Mouse (Mus musculus): ENCODE data around the gene Map1s.
A peak's percentile ranks its signal among the peaks of the same experiment; 100 is the strongest.
"Not testable (repeated sequence)": the region's sequence is repeated elsewhere in the genome, so short reads cannot be mapped to it uniquely, and the experiment has no call there.

Gene Map1s

GRCm38 (mm10) chr8:70878178-70878577 is 27.6 kb upstream of the Map1s start:
- DNase-seq (ENCODE audit: low spot score): no peak

DNA sequence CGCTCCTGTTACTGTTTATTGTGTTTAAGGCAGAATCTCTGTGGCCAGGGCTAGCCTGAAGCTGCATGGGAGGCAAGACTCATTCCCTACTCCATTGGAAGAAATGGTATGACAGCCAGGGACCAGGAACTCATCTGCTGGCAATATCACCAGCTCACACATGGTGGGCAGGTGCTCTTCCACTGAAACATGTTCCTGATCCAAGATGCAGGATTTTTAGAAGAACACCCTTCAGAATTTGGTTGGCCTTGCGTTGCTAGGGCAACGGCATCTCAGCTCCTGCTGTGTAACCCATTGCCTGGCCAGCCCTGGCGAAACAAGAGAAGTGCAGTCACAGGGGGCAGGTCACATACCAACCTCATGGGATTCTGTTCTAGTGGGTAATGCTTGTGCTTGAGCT is 26.2 kb upstream of the Map1s start:
- no peak for DNase-seq (ENCODE audit: low spot score)

DNA sequence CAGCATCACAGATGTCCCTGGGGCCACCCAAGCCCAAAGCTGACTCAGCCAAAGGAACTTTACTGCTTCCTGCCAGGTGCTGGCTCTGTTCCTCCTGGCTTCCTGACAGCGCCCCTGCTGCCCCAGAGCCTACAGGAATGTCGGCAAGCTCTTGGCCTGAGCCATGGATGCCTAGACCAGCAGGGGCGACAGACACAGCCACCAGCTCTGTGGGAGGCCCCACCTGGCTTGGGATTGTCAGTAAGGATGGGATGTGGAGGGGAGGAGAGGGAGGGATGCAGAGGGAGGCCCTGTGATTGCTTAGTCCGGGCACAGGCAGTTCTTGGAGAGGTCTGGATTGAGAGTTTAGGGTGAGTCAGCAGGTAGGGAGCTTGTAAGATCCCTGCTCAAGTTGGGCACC is 25.6 kb upstream of the Map1s start:
- no peak for DNase-seq (ENCODE audit: low spot score)

DNA sequence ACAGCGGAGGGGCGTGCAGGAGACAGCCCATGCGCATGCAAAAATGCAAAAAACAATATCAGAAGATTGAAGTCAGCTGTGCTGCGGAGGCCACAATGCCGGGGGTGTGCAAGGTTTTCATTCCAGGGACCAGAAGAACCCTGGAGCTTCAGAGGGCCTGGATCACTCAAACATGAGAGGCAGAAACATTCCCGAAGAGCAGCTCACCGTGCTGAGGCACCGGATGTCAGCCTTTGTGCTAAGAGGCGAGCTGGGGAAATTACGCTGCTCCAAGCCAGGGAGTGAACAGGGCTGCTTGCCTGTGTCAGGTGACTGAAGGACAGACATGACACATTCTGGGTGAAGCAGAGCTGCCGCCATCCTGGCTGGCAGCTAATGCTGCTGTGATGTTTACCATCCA is 25.2 kb upstream of the Map1s start:
- DNase-seq (ENCODE audit: low spot score): no peak

GRCm38 (mm10) chr8:70884186-70884585 is 21.5 kb upstream of the Map1s start:
- DNase-seq (ENCODE audit: low spot score): no peak

GRCm38 (mm10) chr8:70884683-70885082 is 21.0 kb upstream of the Map1s start:
- no peak for DNase-seq (ENCODE audit: low spot score)

DNA sequence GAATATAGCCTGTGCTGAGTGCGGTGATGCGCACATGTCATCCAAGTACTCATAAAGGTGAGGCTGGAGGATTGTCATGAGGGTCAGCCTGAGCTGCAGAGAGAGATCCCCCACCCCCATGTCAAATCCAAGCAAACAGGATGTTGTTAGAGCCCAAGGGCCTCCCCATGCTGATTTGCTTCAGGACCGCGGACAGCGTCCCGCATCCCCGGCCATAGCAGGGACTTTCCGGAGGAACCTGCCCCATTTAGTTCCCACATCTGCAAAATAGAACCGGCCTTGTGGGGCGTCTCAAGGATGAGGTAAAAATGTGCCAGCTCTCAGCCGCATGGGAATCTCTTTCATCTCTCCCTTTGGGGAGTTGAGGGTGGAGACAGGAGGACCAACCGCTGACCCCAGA is 20.1 kb upstream of the Map1s start:
- peak; percentile 60 for DNase-seq (ENCODE audit: low spot score)

GRCm38 (mm10) chr8:70887669-70888068 is 18.1 kb upstream of the Map1s start:
- peak; percentile 57 for DNase-seq (ENCODE audit: low spot score)

DNA sequence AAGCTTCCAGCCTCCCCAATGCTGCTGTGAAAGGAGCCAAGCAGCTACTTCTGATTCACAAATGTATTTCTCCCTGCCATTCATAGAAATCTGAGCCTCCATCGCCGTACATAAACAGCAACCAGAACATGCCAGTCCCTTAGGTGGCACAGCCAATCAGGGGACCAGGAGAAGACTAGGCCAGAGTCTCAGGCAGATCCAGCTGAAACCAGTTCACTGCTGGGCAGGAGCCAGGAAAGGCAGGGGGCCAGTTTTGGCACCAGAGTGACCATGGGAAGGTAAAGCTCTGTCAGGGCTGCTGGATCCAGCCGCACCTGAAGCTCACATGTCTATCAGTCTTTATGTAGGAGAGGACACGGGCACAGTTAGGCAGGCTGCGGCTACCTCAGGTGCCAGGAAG is 15.1 kb upstream of the Map1s start:
- no peak for DNase-seq (ENCODE audit: low spot score)

- peak; percentile 40 for DNase-seq (ENCODE audit: low spot score)
These were observed 14.4 kb upstream of the Map1s start for GRCm38 (mm10) chr8:70891356-70891755.

- peak; percentile 58 for DNase-seq (ENCODE audit: low spot score)
These were observed 13.5 kb upstream of the Map1s start, which contains the start of gene Slc5a5 for GRCm38 (mm10) chr8:70892022-70892895. TSS of gene Slc5a5 (minus strand) at chr8:70892757.

- peak; percentile 40 for DNase-seq (ENCODE audit: low spot score)
These were observed 12.7 kb upstream of the Map1s start for GRCm38 (mm10) chr8:70892896-70893655.

- peak; percentile 93 for DNase-seq (ENCODE audit: low spot score)
These were observed 11.9 kb upstream of the Map1s start for GRCm38 (mm10) chr8:70893656-70894384.

- DNase-seq (ENCODE audit: low spot score): no peak
These were observed 11.4 kb upstream of the Map1s start for GRCm38 (mm10) chr8:70894385-70894720.

DNA sequence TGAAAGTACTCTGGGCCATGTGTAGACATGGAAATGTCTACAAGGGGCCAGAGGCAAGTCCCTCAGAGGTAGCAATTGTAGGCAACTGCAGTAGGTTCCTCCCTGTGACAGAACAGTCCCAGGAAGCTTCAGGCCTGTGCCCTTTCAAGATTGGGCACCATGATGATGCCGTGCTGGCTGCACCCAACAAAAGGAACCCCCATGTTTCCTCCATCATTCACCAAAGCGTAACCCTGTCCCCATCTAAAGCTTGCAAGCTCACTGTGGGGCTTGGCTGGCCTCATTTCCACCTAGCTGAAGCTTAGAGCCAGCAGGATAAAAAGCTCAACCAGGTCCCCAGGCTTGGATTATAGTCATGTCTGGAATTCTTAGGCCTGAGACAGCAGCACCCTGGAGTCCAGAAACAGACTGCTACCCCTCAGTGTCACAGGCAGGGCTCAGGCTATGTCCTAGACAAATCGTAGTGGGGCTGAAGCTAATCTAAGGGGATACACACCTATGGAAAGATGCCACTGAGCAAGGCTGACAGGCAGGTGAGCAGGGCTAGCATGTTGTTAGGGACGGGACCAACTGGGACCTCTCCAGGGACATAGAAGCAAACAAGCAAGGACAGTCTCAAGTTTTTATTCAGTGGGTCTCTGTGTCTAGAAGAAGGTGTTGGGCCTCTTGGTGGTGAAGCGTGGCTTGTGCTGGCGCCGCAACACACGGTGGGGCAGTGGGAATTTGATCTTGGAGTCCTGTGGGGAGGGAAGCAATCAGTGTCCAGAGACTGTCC is 10.8 kb upstream of the Map1s start:
- DNase-seq (ENCODE audit: low spot score): no peak

DNA sequence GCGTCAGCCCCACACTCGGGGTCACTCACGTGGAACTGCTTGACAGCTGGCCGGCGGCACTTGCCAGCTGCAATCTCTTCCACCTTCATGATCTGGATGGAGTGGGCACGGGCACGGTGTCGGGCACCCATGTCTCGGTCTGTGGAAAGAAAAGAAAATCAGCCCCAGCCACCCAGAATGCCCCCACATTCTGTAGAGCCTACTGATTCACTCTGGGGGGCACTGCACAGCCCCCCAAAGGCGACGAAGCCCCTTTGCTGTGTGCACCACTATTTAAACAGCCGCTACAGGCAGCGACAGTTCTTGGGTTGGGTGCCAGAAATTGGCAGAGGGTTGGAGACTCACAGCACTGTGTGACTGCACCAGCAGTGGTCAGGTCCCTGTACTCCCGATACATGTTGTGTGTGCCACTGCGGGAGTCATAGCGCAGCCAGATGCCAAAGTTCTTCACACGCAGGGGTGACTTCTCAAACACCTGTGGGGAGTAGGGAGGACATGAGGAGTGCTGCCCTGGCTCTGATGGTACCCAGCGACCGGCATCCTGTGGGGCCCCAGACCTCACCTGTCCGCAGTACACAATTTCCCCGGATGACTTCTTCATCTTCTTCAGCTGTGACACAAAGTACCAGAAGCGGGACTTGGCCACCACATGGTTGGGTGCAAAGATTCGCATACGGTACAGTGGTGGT is 10.0 kb upstream of the Map1s start:
- not testable (repeated sequence) for DNase-seq (ENCODE audit: low spot score)

DNA sequence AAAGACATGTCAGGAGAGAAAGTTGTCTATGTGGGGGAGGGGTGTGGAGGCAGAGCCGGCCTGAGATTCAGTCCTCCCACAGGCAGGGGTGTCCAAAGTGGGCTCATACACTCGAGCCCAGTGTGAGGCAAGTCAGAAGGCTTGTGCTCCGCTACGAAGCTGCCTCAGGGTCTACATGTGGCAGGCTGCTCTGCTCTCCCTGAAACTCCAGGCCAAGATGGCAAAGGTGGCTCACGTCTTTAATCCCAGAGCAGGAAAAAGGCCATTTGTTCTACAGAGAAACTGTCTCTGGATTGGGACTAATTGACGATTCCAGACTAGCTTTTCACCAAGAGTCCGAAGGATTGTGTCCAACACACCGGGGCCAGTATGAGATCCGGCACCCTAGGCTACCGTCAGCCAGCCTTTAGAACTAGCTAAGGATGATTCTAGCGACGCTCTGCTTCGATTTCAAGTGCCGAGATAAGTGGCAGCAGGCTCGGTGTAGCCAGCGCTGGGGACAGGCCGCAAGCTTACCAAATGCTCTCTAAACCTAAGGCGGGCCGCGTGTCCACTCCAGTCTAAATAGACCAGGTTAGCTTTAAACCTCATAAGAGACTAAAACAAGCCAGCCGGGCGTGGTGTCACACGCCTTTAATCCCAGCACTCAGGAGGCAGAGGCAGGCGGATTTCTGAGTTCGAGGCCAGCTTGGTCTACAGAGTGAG is 9.3 kb upstream of the Map1s start:
- no peak for DNase-seq (ENCODE audit: low spot score)

GRCm38 (mm10) chr8:70897021-70897680 is 8.6 kb upstream of the Map1s start, which contains the start of gene Rpl18a:
TSS of gene Rpl18a (minus strand) at chr8:70897412.
- peak; percentile 99 for DNase-seq (ENCODE audit: low spot score)

GRCm38 (mm10) chr8:70897681-70898413 is 7.9 kb upstream of the Map1s start:
- peak; percentile 93 for DNase-seq (ENCODE audit: low spot score)
